Mouse (Mus musculus) heart, postnatal 0 days (tissue): ENCODE measurements around the gene Fcho1.

Experiments
- CTCF ChIP-seq: IDR thresholded peaks from 2 replicates; pipeline ENCODE4 v1.5.1; 2016; ENCODE audit warnings: antibody characterized with exemption, control low read depth, low read depth
- EP300 ChIP-seq: IDR thresholded peaks from 2 replicates; pipeline ENCODE4 v1.6.1; 2016; ENCODE audit warnings: antibody characterized with exemption, low read depth

- no peak for TF ChIP-seq CTCF
- no peak for TF ChIP-seq EP300
These were observed 36.5 kb downstream of the Fcho1 start, which contains the start of gene Insl3 for GRCm38 (mm10) chr8:71689028-71689427.
